In genomic region chr7:126174863-126175262, GRCm38 (mm10) we compare ENCODE assay signal across 15 mouse cellular contexts.
"Had no signal": no experiment of that assay in that cellular context is flagged by ENCODE, and none has a peak within 500 bp of the region (broad histone marks: within the 10 kb centered on the region; RNA-seq: fewer than 3 reads in every experiment).

No protein-coding gene starts in this region.

- H3K9ac ChIP-seq: limb, embryonic 13.5 days; neural tube, embryonic 15.5 days had no signal

- ATAC-seq: intestine, postnatal 0 days had no signal

- H3K27me3 ChIP-seq: limb, embryonic 13.5 days; neural tube, embryonic 15.5 days had no signal

- H3K4me2 ChIP-seq: limb, embryonic 13.5 days; neural tube, embryonic 15.5 days had no signal

- DNase-seq: kidney, adult 9 months; kidney, postnatal 36 days; left cerebral cortex, postnatal 4 days; lung, adult 18-20 months; lung, postnatal 14 days; midbrain, embryonic 14.5 days; right cerebral cortex, postnatal 25 days; thymus, postnatal 4 days had no signal

- H3K4me3 ChIP-seq: limb, embryonic 13.5 days; midbrain, embryonic 10.5 days; myocyte; neural tube, embryonic 15.5 days had no signal

- H3K9me3 ChIP-seq: limb, embryonic 13.5 days; midbrain, embryonic 10.5 days; neural tube, embryonic 15.5 days had no signal

- H3K27ac ChIP-seq: kidney, postnatal 0 days; limb, embryonic 13.5 days; midbrain, embryonic 10.5 days; neural tube, embryonic 15.5 days; stomach, postnatal 0 days had no signal

- H3K4me1 ChIP-seq: midbrain, embryonic 10.5 days had no signal
